Mouse (Mus musculus) adrenal gland, postnatal 25 days (tissue): Measurements from ENCODE around the gene Slc35b2. TPM values are rescaled to one million over a fixed set of nuclear protein-coding genes. Genes with fewer than 3 reads are reported as not detected.
A peak's percentile ranks its signal among the peaks of the same experiment; 100 is the strongest.

Source experiments
- DNase-seq: peaks from one replicate; pipeline ENCODE4 v3.0.0; 2021; ENCODE audit warnings: mixed read lengths
- total RNA-seq: library from RNA; stranded (reverse); gene quantifications from 2 replicates; pipeline ENCODE4 v1.2.3, GENCODE M21; 2021

The Slc35b2 gene
- total RNA-seq, 1 experiment from 2014 or later = 74.2 TPM

GRCm38 (mm10) chr17:45599446-45600242 is 36.0 kb downstream of the Slc35b2 start, which contains the start of gene Slc29a1:
TSS of gene Slc29a1 (minus strand) at chr17:45599606.
- peak; percentile 78 for DNase-seq

GRCm38 (mm10) chr17:45600267-45600666 is 36.6 kb downstream of the Slc35b2 start:
- DNase-seq = no peak

- no peak for DNase-seq
These were observed 37.7 kb downstream of the Slc35b2 start for GRCm38 (mm10) chr17:45601325-45601724.

- DNase-seq = no peak
These were observed 38.2 kb downstream of the Slc35b2 start, which contains the start of gene Mymx for GRCm38 (mm10) chr17:45601877-45602304. TSS of gene Mymx (minus strand) at chr17:45602102.

GRCm38 (mm10) chr17:45602984-45603383 is 39.3 kb downstream of the Slc35b2 start:
- DNase-seq = no peak

GRCm38 (mm10) chr17:45606992-45607879 is 43.6 kb downstream of the Slc35b2 start:
- DNase-seq = no peak

- DNase-seq = no peak
These were observed 44.7 kb downstream of the Slc35b2 start for GRCm38 (mm10) chr17:45608396-45608795.

- DNase-seq = no peak
These were observed 46.6 kb downstream of the Slc35b2 start for GRCm38 (mm10) chr17:45610144-45610866.

GRCm38 (mm10) chr17:45612008-45612407 is 48.3 kb downstream of the Slc35b2 start:
- no peak for DNase-seq

- DNase-seq = no peak
These were observed 49.2 kb downstream of the Slc35b2 start for GRCm38 (mm10) chr17:45612921-45613320.

GRCm38 (mm10) chr17:45616046-45616650 is 52.5 kb downstream of the Slc35b2 start:
- no peak for DNase-seq

GRCm38 (mm10) chr17:45616679-45617078 is 53.0 kb downstream of the Slc35b2 start:
- DNase-seq = no peak

Other genes starting within 250 kb of the Slc35b2 start
- gene Cdc5l, start 130.1 kb upstream of the Slc35b2 start, total RNA-seq = 42.3 and 44.1 TPM in 2 replicates
- gene Spats1, start 88.5 kb upstream of the Slc35b2 start, total RNA-seq = 0.24 TPM in 1 of 2 replicates, not detected in the other
- 17.1 and 19.6 TPM in 2 replicates for gene Aars2, start 57.0 kb upstream of the Slc35b2 start, total RNA-seq
- gene Tcte1, start 40.4 kb upstream of the Slc35b2 start, total RNA-seq = not detected in 2 replicates
- gene Tmem151b, start 14.2 kb upstream of the Slc35b2 start, total RNA-seq = 0.15 and 0.19 TPM in 2 replicates
- 3.1 and 3.6 TPM in 2 replicates for gene Nfkbie, start 8.2 kb upstream of the Slc35b2 start, total RNA-seq
- 1,940 and 2,378 TPM in 2 replicates for gene Hsp90ab1, start 9.4 kb downstream of the Slc35b2 start, total RNA-seq
- gene Slc29a1, start 35.7 kb downstream of the Slc35b2 start, total RNA-seq = 151 and 173 TPM in 2 replicates
- not detected in 2 replicates for gene Mymx, start 38.2 kb downstream of the Slc35b2 start, total RNA-seq
- gene Capn11, start 95.5 kb downstream of the Slc35b2 start, total RNA-seq = 0.46 TPM in 1 of 2 replicates, not detected in the other
- 101 and 124 TPM in 2 replicates for gene Mrpl14, start 122.4 kb downstream of the Slc35b2 start, total RNA-seq
- gene Tmem63b, start 123.0 kb downstream of the Slc35b2 start, total RNA-seq = 51.6 TPM in 2 replicates
- not detected in 2 replicates for gene 1600014C23Rik, start 170.0 kb downstream of the Slc35b2 start, total RNA-seq